10 mouse cellular contexts compared by ENCODE assay signal in the genomic region with DNA sequence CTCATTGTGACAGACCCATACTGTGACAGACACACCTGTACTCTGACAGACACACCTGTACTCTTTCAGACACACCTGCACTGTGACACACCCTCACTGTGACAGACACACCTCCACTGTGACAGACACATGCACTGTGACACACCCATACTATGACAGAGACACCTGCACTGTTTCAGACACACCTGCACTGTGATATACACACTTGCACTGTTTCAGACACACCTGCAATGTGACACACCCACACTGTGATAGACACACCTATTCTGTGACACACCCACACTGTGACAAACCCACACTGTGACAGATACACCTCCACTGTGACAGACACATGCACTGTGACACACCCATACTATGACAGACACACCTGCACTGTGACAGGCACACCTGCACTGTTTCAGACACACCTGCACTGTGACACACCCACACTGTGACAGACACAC. TPM values are rescaled to one million over a fixed set of nuclear protein-coding genes. Genes with fewer than 3 reads are reported as not detected.
DNase-seq lines count a peak whose midpoint lies in the region; ATAC-seq and TF ChIP-seq lines count a peak whose summit lies in the region.
"Had no signal": no experiment of that assay in that cellular context is flagged by ENCODE, and none has a peak within 500 bp of the region (broad histone marks: within the 10 kb centered on the region; RNA-seq: fewer than 3 reads in every experiment).

No protein-coding gene starts in this region.

- no peaks in the 10 kb centered on the region for H3K36me3 ChIP-seq in kidney, embryonic 15.5 days
- no peaks in the 10 kb centered on the region for H3K36me3 ChIP-seq in G1E (replicated peaks)
- H3K36me3 ChIP-seq in MEL (ENCODE audit: control insufficient read depth in 1 of 2, insufficient read depth in 2 of 2, low read length in 2 of 2), result no peaks in the 10 kb centered on the region
- H3K36me3 ChIP-seq in intestine, embryonic 16.5 days (ENCODE audit: control insufficient read depth, insufficient read depth, low read length), result no peaks in the 10 kb centered on the region

- DNase-seq in kidney, adult 11 months, result no peak
- DNase-seq in G1E (ENCODE audit: low spot score) (no peak), MEL (ENCODE audit: low read depth, low spot score) (no peak)
- no peak for DNase-seq in embryo, embryonic 10 days (ENCODE audit: low spot score)
- DNase-seq in layer of hippocampus, adult 8-10 months (ENCODE audit: low spot score in 2 of 2), result no peak
- no peak for DNase-seq in ovary, adult 18-20 months (ENCODE audit: low spot score)
- DNase-seq: adrenal gland, postnatal 14 days; lung, postnatal 14 days had no signal

- no peak for TF ChIP-seq EP300 in MEL (IDR thresholded peaks at IDR 0.05; ENCODE audit: low read depth in 1 of 2, low read length in 2 of 2)

- TF ChIP-seq RAD21 in MEL (IDR thresholded peaks at IDR 0.05; ENCODE audit: low read depth, low read length), result no peak

- no peaks in the 10 kb centered on the region for H3K4me1 ChIP-seq in kidney, embryonic 15.5 days
- no peaks in the 10 kb centered on the region for H3K4me1 ChIP-seq in G1E (ENCODE audit: insufficient read depth, low read depth, low read length)
- no peaks in the 10 kb centered on the region for H3K4me1 ChIP-seq in MEL (ENCODE audit: control insufficient read depth in 1 of 2, insufficient read depth in 2 of 2, low read length in 2 of 2)
- H3K4me1 ChIP-seq in intestine, embryonic 16.5 days (ENCODE audit: control insufficient read depth, insufficient read depth, low read length), result no peaks in the 10 kb centered on the region

- no peak for TF ChIP-seq CTCF in G1E (IDR thresholded peaks at IDR 0.05; ENCODE audit: low read depth, low read length)
- no peak for TF ChIP-seq CTCF in MEL (IDR thresholded peaks at IDR 0.05 in 2 of 3, conservative IDR thresholded peaks at IDR 0.05 in 1 of 3; ENCODE audit: control insufficient read depth in 1 of 3, insufficient read depth in 1 of 3, low read depth in 2 of 3, low read length in 3 of 3, poor library complexity in 1 of 3, severe bottlenecking in 1 of 3)

- no peaks in the 10 kb centered on the region for H3K79me2 ChIP-seq in MEL (ENCODE audit: control insufficient read depth, insufficient read depth, low read length, poor library complexity)

- H3K4me2 ChIP-seq in kidney, embryonic 15.5 days, result no peak overlapping the region
- H3K4me2 ChIP-seq in intestine, embryonic 16.5 days (ENCODE audit: low read depth, low read length), result no peak overlapping the region

- no peak overlapping the region for H3K9ac ChIP-seq in kidney, embryonic 15.5 days
- no peak overlapping the region for H3K9ac ChIP-seq in MEL (ENCODE audit: control insufficient read depth, low read depth, low read length, poor library complexity, severe bottlenecking)
- H3K9ac ChIP-seq in intestine, embryonic 16.5 days (ENCODE audit: low read depth, low read length), result no peak overlapping the region

- H3K9me3 ChIP-seq in kidney, embryonic 15.5 days (replicated peaks), result no peaks in the 10 kb centered on the region
- H3K9me3 ChIP-seq in G1E (replicated peaks) (peaks cover 34% of the 10 kb centered on the region), MEL (replicated peaks; ENCODE audit: insufficient read depth, low read length) (no peaks in the 10 kb centered on the region)
- no peaks in the 10 kb centered on the region for H3K9me3 ChIP-seq in intestine, embryonic 16.5 days (ENCODE audit: control insufficient read depth, low read length)

- H3K27ac ChIP-seq in kidney, embryonic 15.5 days, result no peak overlapping the region
- H3K27ac ChIP-seq in MEL (ENCODE audit: control insufficient read depth, low read depth, low read length), result no peak overlapping the region
- no peak overlapping the region for H3K27ac ChIP-seq in intestine, embryonic 16.5 days (ENCODE audit: low read length)

- 0 out of 2 replicates have a peak, but pooled peaks have one; percentile 29 for ATAC-seq in kidney, embryonic 15.5 days (replicated peaks; ENCODE audit: low FRiP score)
- ATAC-seq in G1E (ENCODE audit: extremely low read depth, insufficient number of reproducible peaks, low FRiP score, poor library complexity, severe bottlenecking), result no peak
- peak; percentile 79 for ATAC-seq in intestine, embryonic 16.5 days

- H3K27me3 ChIP-seq in kidney, embryonic 15.5 days, result no peaks in the 10 kb centered on the region
- H3K27me3 ChIP-seq in G1E (ENCODE audit: insufficient read depth, low read length), result no peaks in the 10 kb centered on the region
- H3K27me3 ChIP-seq in MEL (ENCODE audit: control insufficient read depth in 1 of 2, insufficient read depth in 2 of 2, low read length in 2 of 2), result no peaks in the 10 kb centered on the region
- H3K27me3 ChIP-seq in intestine, embryonic 16.5 days (replicated peaks; ENCODE audit: control insufficient read depth, insufficient read depth, low read length), result no peaks in the 10 kb centered on the region

- no peak overlapping the region for H3K4me3 ChIP-seq in kidney, embryonic 15.5 days (replicated peaks)
- H3K4me3 ChIP-seq in G1E (ENCODE audit: low read depth, low read length), result peak overlapping the region; percentile 13; the same call in 1 of the 2 replicates
- H3K4me3 ChIP-seq in MEL (ENCODE audit: control insufficient read depth in 1 of 2, insufficient read depth in 1 of 2, low read depth in 2 of 2, low read length in 2 of 2), result no peak overlapping the region
- H3K4me3 ChIP-seq in intestine, embryonic 16.5 days (ENCODE audit: low read length), result no peak overlapping the region

- no peak for TF ChIP-seq POLR2A in MEL (IDR thresholded peaks at IDR 0.05; ENCODE audit: control insufficient read depth in 1 of 2, insufficient read depth in 1 of 2, low read depth in 1 of 2, low read length in 2 of 2, poor library complexity in 1 of 2)

TF ChIP-seq in MEL, 35 proteins besides CTCF, POLR2A, EP300 and RAD21:
- peak; percentile 21; the same call in 1 of the 2 replicates for TF ChIP-seq POLR2AphosphoS5 (IDR thresholded peaks at IDR 0.05; ENCODE audit: borderline replicate concordance, low read depth, low read length)
- no peak for TF ChIP-seq SMC3 (IDR thresholded peaks at IDR 0.05; ENCODE audit: low read depth, low read length)
- no peak for TF ChIP-seq RCOR1 (IDR thresholded peaks at IDR 0.05; ENCODE audit: low read depth, low read length)
- no peak for TF ChIP-seq MXI1 (IDR thresholded peaks at IDR 0.05; ENCODE audit: low read depth, low read length)

RNA-seq across cellular contexts. Expression of a gene that starts 48.9 kb away (rescaled TPM):
- polyA plus RNA-seq in kidney, embryonic 15.5 days (2015; fragmentation: Nextera tagmentation; extraction: Ambion mirVana), result 10.5 and 12.0 TPM in 2 replicates
- not detected in 2 replicates for total RNA-seq in G1E (2014; fragmentation: Nextera tagmentation)
- under 0.01 TPM in 2 replicates for total RNA-seq in G1E (2017)
- polyA plus RNA-seq in G1E (2012), result not detected in 2 replicates
- total RNA-seq in MEL (2012; rRNA removed), result not detected in 2 replicates
- not detected for polyA plus RNA-seq in MEL (2012; ENCODE audit: insufficient read depth in 1 of 2, insufficient read length in 2 of 2, low read depth in 1 of 2, low replicate concordance in 2 of 2, missing spikeins in 1 of 2)
- polyA plus RNA-seq in intestine, embryonic 16.5 days (2015; fragmentation: Nextera tagmentation; extraction: Ambion mirVana), result 14.7 and 17.9 TPM in 2 replicates
- total RNA-seq in layer of hippocampus, adult 8-10 months (2022), result 1 to 10 TPM; 1.8 to 3.1 (median 2.3) TPM

Comparison
In these comparisons a context has a peak if more than half of its experiments do, and no peak if none do; other contexts are left out.
1. RNA of a gene that starts 48.9 kb away (polyA plus RNA-seq): 14.7 to 17.9 TPM in intestine, embryonic 16.5 days and 10.5 to 12.0 TPM in kidney, embryonic 15.5 days; not detected in G1E and not detected in MEL; every median in the first group is over 10 times any median in the second.